Mouse (Mus musculus) heart, embryonic 14.5 days (tissue): ENCODE measurements around the gene Prkar2a. TPM values are rescaled to one million over a fixed set of nuclear protein-coding genes. Genes with fewer than 3 reads are reported as not detected.
A peak's percentile ranks its signal among the peaks of the same experiment; 100 is the strongest.

Experiments
- ATAC-seq: fragments of 200-750 bp; cut with Nextera tagmentation; 2 replicates; pipeline ENCODE4 v1.8.0; 2017; ENCODE audit warnings: low read depth, moderate TSS enrichment; ENCODE audit not compliant: insufficient number of reproducible peaks, insufficient read depth, low FRiP score
- H3K27ac ChIP-seq, 2 experiments: fragments of 200-500 bp in 1 of 2; fragments of 300-500 bp in 1 of 2; sonication (generic) in 1 of 2; replicated peaks in 1 of 2; 2 replicates each; pipeline ENCODE4 v1.5.1; 2012 to 2014; ENCODE audit warnings: low read depth in 2 of 2, low read length in 2 of 2, control low read depth in 1 of 2, mild to moderate bottlenecking in 1 of 2, mixed read lengths in 1 of 2; ENCODE audit not compliant: control insufficient read depth in 1 of 2, insufficient read depth in 1 of 2
- H3K27me3 ChIP-seq: fragments of 300-500 bp; sonication (generic); 2 replicates; pipeline ENCODE4 v1.6.1; 2014; ENCODE audit warnings: mild to moderate bottlenecking, low read length, control low read depth; ENCODE audit not compliant: control insufficient read depth, insufficient read depth
- H3K36me3 ChIP-seq: fragments of 300-500 bp; sonication (generic); 2 replicates; pipeline ENCODE4 v1.6.1; 2014; ENCODE audit warnings: mild to moderate bottlenecking, control low read depth, low read length, mixed read lengths; ENCODE audit not compliant: control insufficient read depth, insufficient read depth
- H3K4me1 ChIP-seq, 2 experiments: fragments of 200-500 bp in 1 of 2; fragments of 300-500 bp in 1 of 2; sonication (generic) in 1 of 2; 2 replicates each; pipeline ENCODE4 v1.6.1; 2012 to 2014; ENCODE audit warnings: low read length in 2 of 2, control low read depth in 1 of 2, mixed read lengths in 1 of 2; ENCODE audit not compliant: control insufficient read depth in 2 of 2, insufficient read depth in 2 of 2
- H3K4me2 ChIP-seq: fragments of 300-500 bp; sonication (generic); 2 replicates; pipeline ENCODE4 v1.6.1; 2014; ENCODE audit warnings: mild to moderate bottlenecking, low read length
- H3K4me3 ChIP-seq, 2 experiments: fragments of 200-500 bp in 1 of 2; fragments of 300-500 bp in 1 of 2; sonication (generic) in 1 of 2; 2 replicates each; pipeline ENCODE4 v1.5.1; 2012 to 2014; ENCODE audit warnings: low read length in 2 of 2, mild to moderate bottlenecking in 2 of 2, control low read depth in 1 of 2, low read depth in 1 of 2, moderate library complexity in 1 of 2; ENCODE audit not compliant: control insufficient read depth in 1 of 2, insufficient read depth in 1 of 2
- H3K9ac ChIP-seq: fragments of 300-500 bp; sonication (generic); 2 replicates; pipeline ENCODE4 v1.6.1; 2014; ENCODE audit warnings: mild to moderate bottlenecking, low read length
- H3K9me3 ChIP-seq: fragments of 300-500 bp; sonication (generic); 2 replicates; pipeline ENCODE4 v1.6.1; 2016; ENCODE audit warnings: low read length, control low read depth; ENCODE audit not compliant: control insufficient read depth
- WGBS: fragments of 180-500 bp; shearing (Covaris S2); extraction: QIAGEN DNeasy Blood & Tissue Kit; methylation state at CpG from one replicate; pipeline ENCODE4 v1.1.7; 2014; 5-methylcytosine and 5-hydroxymethylcytosine counted together
- polyA plus RNA-seq: library from polyadenylated mRNA; unstranded; fragments of >200 nt; fragmentation: Nextera tagmentation; extraction: Ambion mirVana; gene quantifications from 2 replicates; pipeline ENCODE4 v1.2.1, GENCODE M21; 2014

Prkar2a gene
- 31.5 and 33.5 TPM in 2 replicates for polyA plus RNA-seq

DNA sequence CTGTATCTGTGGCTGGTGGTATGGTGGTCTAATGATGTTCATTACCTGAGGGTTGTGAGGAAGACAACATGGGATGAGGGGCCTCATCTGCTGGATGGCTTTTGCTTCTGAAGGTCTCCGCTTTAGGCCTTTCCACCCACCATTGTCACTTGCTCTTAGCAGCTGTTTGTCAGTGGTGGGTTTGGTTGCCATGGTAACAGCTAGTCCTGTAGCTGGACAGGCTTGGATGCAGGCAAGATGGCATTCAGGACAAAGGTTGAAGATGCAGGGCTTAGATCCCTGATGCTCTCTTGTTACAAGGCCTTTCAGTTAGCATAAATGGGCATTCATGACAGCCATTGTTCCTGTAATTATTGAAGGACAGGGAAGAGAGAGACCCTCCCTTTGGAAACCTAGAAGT, at the start of gene Prkar2a:
Gene Prkar2a, plus strand, starts transcription at position 209 of the 400 bp plus-strand sequence.
- Histone ChIP-seq H3K4me2 (no peak within 1 kb of the TSS), H3K4me1 (peaks cover 3 to 26% of the 10 kb centered on the region in 2 experiments), H3K4me3 (no peak within 1 kb of the TSS), H3K27ac (no peak within 1 kb of the TSS), H3K9ac (no peak within 1 kb of the TSS), H3K27me3 (no peaks in the 10 kb centered on the region), H3K36me3 (peaks cover 13% of the 10 kb centered on the region), H3K9me3 (no peaks in the 10 kb centered on the region)
- no peak for ATAC-seq
- WGBS, result 94% methylated on average over 1 of the region's 1 CpGs

DNA sequence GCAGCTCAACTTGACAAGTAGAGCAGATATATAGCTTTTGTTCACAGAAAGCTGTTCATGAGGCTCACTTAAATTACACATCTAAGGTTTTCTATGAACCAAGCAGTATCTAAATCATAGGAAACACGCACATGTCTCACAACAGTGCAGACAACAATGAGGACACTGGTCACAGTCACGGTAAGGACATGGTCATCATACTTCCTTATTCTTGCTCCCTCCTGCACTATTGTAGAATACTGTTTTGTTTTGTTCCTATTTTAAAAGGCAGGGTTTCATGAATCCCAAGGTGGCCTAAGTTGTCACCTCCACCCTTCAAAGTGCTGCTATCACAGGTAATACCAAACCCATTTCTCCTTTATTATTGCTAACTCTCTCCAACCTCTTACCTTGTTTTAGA, 49.3 kb upstream of the Prkar2a start:
- no peak overlapping the region for H3K9ac ChIP-seq
- WGBS, result 93% methylated on average over 2 of the region's 2 CpGs
- no peaks in the 10 kb centered on the region for H3K9me3 ChIP-seq
- no peak overlapping the region for H3K27ac ChIP-seq
- no peaks in the 10 kb centered on the region for H3K27me3 ChIP-seq
- no peak overlapping the region for H3K4me3 ChIP-seq
- H3K4me2 ChIP-seq, result no peak overlapping the region
- H3K36me3 ChIP-seq, result peaks cover 52% of the 10 kb centered on the region
- no peak for ATAC-seq
- no peaks in the 10 kb centered on the region for H3K4me1 ChIP-seq

- peak overlapping the region; percentile 83 for H3K4me2 ChIP-seq
- H3K36me3 ChIP-seq, result peaks cover 7% of the 10 kb centered on the region
- 36% methylated on average over 10 of the region's 10 CpGs for WGBS
- no peak for ATAC-seq
- H3K27me3 ChIP-seq, result no peaks in the 10 kb centered on the region
- peak overlapping the region; percentile 87 for H3K9ac ChIP-seq
- H3K4me1 ChIP-seq, result peaks cover 0 to 19% of the 10 kb centered on the region in 2 experiments; a peak in 3 of 4 replicates
- H3K27ac ChIP-seq, result peak overlapping the region; percentile 86 to 97
- peak overlapping the region; percentile 89 to 91 for H3K4me3 ChIP-seq
- no peaks in the 10 kb centered on the region for H3K9me3 ChIP-seq
Observed at GRCm38 (mm10) chr9:108648166-108648565, 40.9 kb upstream of the Prkar2a start.

DNA sequence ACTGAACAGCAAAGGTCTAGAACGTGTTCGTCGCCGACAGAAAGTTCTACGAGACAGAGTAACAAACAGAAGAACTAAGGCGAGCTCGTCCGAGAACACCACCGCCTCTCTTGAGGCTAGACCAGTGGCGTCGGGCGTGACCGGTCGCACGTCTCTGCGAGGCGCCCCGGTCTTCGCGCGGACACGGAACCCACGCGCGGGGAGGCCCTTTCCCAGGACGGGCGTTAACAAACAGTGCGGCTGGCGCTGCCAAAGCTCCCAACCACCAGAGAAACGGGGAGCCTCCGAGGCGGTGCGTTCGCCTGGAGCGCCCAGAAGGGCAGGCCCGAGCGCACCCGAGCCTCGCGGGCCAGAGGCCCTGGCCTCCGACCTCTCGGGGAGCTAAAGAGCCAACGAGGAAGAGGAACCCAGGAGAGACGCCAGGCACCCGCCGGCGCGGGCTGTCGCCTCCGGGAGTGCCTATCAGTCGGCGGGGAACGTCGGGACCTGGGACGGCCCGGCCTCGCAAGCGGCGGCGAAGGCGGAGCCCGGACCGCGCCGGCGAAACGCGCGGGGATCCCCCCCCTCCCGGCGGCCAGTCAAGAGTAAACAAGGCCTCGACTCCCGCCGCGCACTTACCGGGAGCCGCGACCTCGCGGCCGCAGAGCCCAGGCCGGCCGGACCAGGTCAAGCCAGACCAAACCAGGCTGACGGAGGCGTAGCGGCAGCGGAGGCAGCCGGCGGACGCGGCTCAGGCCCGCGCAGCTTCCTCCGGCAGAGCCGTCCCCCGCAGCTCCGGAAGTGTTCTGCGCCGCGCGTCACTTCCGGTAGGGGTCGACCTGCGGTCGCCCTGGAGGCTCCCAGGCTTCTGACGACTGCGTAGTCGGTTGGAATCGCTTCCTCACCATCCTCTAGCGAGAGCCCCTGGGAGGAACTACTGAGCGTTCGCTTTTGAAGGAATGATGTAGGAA, 40.2 kb upstream of the Prkar2a start, which contains the start of gene Arih2:
Gene Arih2, minus strand, starts transcription at position 776 of the 950 bp plus-strand sequence.
- H3K9me3 ChIP-seq, result no peaks in the 10 kb centered on the region
- peak within 1 kb of the TSS; percentile 87 for H3K9ac ChIP-seq
- H3K4me3 ChIP-seq, result peak within 1 kb of the TSS; percentile 89 to 91
- H3K27ac ChIP-seq, result peak within 1 kb of the TSS; percentile 97
- no peaks in the 10 kb centered on the region for H3K27me3 ChIP-seq
- peaks cover 0 to 19% of the 10 kb centered on the region in 2 experiments; a peak in 3 of 4 replicates for H3K4me1 ChIP-seq
- 0 out of 2 replicates have a peak, but pooled peaks cover 2% of the 10 kb centered on the region for H3K36me3 ChIP-seq
- peak; percentile 95 for ATAC-seq
- peak within 1 kb of the TSS; percentile 83 for H3K4me2 ChIP-seq
- under 1% methylated on average over 105 of the region's 112 CpGs for WGBS

GRCm38 (mm10) chr9:108649561-108650440, 39.3 kb upstream of the Prkar2a start:
- Histone ChIP-seq H3K27ac (peak overlapping the region; percentile 97), H3K4me2 (peak overlapping the region; percentile 83), H3K9ac (peak overlapping the region; percentile 87), H3K4me3 (peak overlapping the region; percentile 89 to 91), H3K27me3 (no peaks in the 10 kb centered on the region), H3K36me3 (no peaks in the 10 kb centered on the region), H3K4me1 (peaks cover 0 to 19% of the 10 kb centered on the region in 2 experiments; a peak in 3 of 4 replicates), H3K9me3 (no peaks in the 10 kb centered on the region)
- WGBS, result 15% methylated on average over 29 of the region's 29 CpGs
- ATAC-seq, result no peak; the same call in 1 of the 2 replicates

DNA sequence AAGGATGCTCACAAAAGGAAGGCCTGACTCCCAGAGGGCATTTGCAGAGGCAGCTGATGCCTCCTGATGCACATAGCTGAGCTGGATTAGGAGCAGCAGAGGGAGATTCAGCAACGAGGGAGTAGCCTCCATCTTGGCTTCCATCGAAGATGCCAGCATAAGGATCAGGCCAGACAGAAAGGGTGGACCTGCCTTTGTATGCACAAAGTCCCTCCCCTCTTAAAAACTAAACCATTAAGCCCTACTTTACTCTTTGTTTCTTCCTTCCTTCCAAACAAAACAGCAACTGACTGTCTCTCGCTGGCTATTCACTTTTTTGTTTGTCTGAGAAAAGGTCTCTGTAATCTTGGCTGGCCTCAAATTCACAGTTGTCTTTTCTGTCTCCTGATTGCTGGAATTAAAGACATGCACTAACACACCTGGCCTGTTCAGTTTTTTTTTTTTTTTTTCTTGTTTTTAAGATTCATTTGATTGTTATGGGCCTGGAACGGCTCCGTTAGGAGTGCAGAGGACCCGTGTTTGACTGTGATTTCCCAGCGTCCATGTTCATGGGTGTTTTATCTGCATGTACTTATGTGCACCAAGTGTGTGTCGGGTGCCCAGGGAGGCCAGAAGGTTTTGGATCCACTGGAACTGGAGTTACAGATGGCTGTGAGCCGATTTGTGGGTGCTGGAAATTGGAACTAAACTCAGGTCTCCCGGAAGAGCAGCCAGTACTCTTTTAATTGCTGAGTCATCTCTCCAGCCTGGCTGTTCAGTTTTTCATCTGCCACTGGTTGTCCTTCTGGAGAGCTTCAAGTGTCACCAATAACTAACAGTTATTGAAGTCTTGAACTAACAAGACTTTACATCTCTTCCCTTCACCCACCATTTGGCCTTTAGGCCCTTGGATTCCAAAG, 34.3 kb upstream of the Prkar2a start:
- Histone ChIP-seq H3K4me3 (no peak overlapping the region), H3K4me1 (peaks cover 0 to 6% of the 10 kb centered on the region in 2 experiments; a peak in 2 of 4 replicates)
- WGBS, result 74% methylated on average over 10 of the region's 10 CpGs

More for the DNA sequence above, 34.3 kb upstream of the Prkar2a start:
- Histone ChIP-seq H3K9ac (no peak overlapping the region), H3K4me2 (no peak overlapping the region), H3K27ac (no peak overlapping the region), H3K36me3 (no peaks in the 10 kb centered on the region), H3K27me3 (no peaks in the 10 kb centered on the region), H3K9me3 (no peaks in the 10 kb centered on the region)
- no peak for ATAC-seq
